Mouse (Mus musculus): ENCODE data around the gene Lrr1. TPM values are rescaled to one million over a fixed set of nuclear protein-coding genes. Genes with fewer than 3 reads are reported as not detected.

Lrr1 gene
- 22.6 and 26.2 TPM in 2 replicates for polyA plus RNA-seq (2015; fragmentation: Nextera tagmentation; extraction: Ambion mirVana)

GRCm38 (mm10) chr12:69168461-69169106 lies at the start of gene Lrr1:
Lrr1 (plus strand) TSS chr12:69168814.
- H3K4me3 ChIP-seq (replicated peaks), result peak within 1 kb of the TSS; percentile 89
- peak within 1 kb of the TSS; percentile 89 for H3K4me2 ChIP-seq
- peaks cover 15% of the 10 kb centered on the region for H3K36me3 ChIP-seq
- peak within 1 kb of the TSS; percentile 70 for H3K9ac ChIP-seq
- peak; percentile 96 for ATAC-seq (replicated peaks; ENCODE audit: low FRiP score)
- H3K27ac ChIP-seq, result peak within 1 kb of the TSS; percentile 86
- no peaks in the 10 kb centered on the region for H3K9me3 ChIP-seq (replicated peaks)
- H3K4me1 ChIP-seq, result peaks cover 17% of the 10 kb centered on the region
- under 1% methylated on average over 40 of the region's 40 CpGs for WGBS
- H3K27me3 ChIP-seq, result no peaks in the 10 kb centered on the region

- Histone ChIP-seq H3K9ac (no peak overlapping the region), H3K4me3 (replicated peaks) (no peak overlapping the region), H3K27me3 (no peaks in the 10 kb centered on the region), H3K27ac (no peak overlapping the region), H3K4me2 (no peak overlapping the region), H3K4me1 (no peaks in the 10 kb centered on the region), H3K9me3 (replicated peaks) (no peaks in the 10 kb centered on the region), H3K36me3 (no peaks in the 10 kb centered on the region)
- 87% methylated on average over 6 of the region's 6 CpGs for WGBS
- no peak for ATAC-seq (replicated peaks; ENCODE audit: low FRiP score)
Measured at GRCm38 (mm10) chr12:69119908-69120307, 48.7 kb upstream of the Lrr1 start.

- 91% methylated on average over 11 of the region's 11 CpGs for WGBS
- Histone ChIP-seq H3K27ac (no peak overlapping the region), H3K4me1 (no peaks in the 10 kb centered on the region), H3K36me3 (no peaks in the 10 kb centered on the region), H3K9me3 (replicated peaks) (no peaks in the 10 kb centered on the region), H3K27me3 (no peaks in the 10 kb centered on the region), H3K9ac (no peak overlapping the region), H3K4me2 (no peak overlapping the region), H3K4me3 (replicated peaks) (no peak overlapping the region)
- ATAC-seq (replicated peaks; ENCODE audit: low FRiP score), result no peak
Measured at GRCm38 (mm10) chr12:69122801-69123200, 45.8 kb upstream of the Lrr1 start.

GRCm38 (mm10) chr12:69125066-69125465 lies 43.5 kb upstream of the Lrr1 start:
- no peaks in the 10 kb centered on the region for H3K36me3 ChIP-seq
- no peak overlapping the region for H3K27ac ChIP-seq
- H3K4me1 ChIP-seq, result 0 out of 2 replicates have a peak, but pooled peaks cover 2% of the 10 kb centered on the region
- no peak overlapping the region for H3K4me2 ChIP-seq
- H3K9ac ChIP-seq, result no peak overlapping the region
- no peak for ATAC-seq (replicated peaks; ENCODE audit: low FRiP score)
- WGBS, result 79% methylated on average over 5 of the region's 5 CpGs
- no peaks in the 10 kb centered on the region for H3K9me3 ChIP-seq (replicated peaks)
- no peak overlapping the region for H3K4me3 ChIP-seq (replicated peaks)
- H3K27me3 ChIP-seq, result no peaks in the 10 kb centered on the region

GRCm38 (mm10) chr12:69127170-69127569 lies 41.4 kb upstream of the Lrr1 start:
- no peak for ATAC-seq (replicated peaks; ENCODE audit: low FRiP score)
- WGBS, result 90% methylated on average over 5 of the region's 5 CpGs
- Histone ChIP-seq H3K4me2 (no peak overlapping the region), H3K4me3 (replicated peaks) (no peak overlapping the region), H3K4me1 (0 out of 2 replicates have a peak, but pooled peaks cover 5% of the 10 kb centered on the region), H3K9me3 (replicated peaks) (no peaks in the 10 kb centered on the region), H3K36me3 (no peaks in the 10 kb centered on the region), H3K9ac (no peak overlapping the region), H3K27ac (no peak overlapping the region), H3K27me3 (no peaks in the 10 kb centered on the region)

GRCm38 (mm10) chr12:69127626-69128025 lies 41.0 kb upstream of the Lrr1 start:
- no peak overlapping the region for H3K27ac ChIP-seq

GRCm38 (mm10) chr12:69129634-69130310 lies 38.8 kb upstream of the Lrr1 start:
- Histone ChIP-seq H3K4me3 (replicated peaks) (no peak overlapping the region), H3K4me2 (peak overlapping the region; percentile 38), H3K27ac (no peak overlapping the region), H3K4me1 (0 out of 2 replicates have a peak, but pooled peaks cover 5% of the 10 kb centered on the region), H3K9ac (no peak overlapping the region), H3K36me3 (no peaks in the 10 kb centered on the region), H3K9me3 (replicated peaks) (no peaks in the 10 kb centered on the region), H3K27me3 (no peaks in the 10 kb centered on the region)
- ATAC-seq (replicated peaks; ENCODE audit: low FRiP score), result no peak
- 41% methylated on average over 18 of the region's 18 CpGs for WGBS

More at GRCm38 (mm10) chr12:69127626-69128025, 41.0 kb upstream of the Lrr1 start:
- Histone ChIP-seq H3K9ac (no peak overlapping the region), H3K9me3 (replicated peaks) (no peaks in the 10 kb centered on the region), H3K27me3 (no peaks in the 10 kb centered on the region), H3K4me1 (0 out of 2 replicates have a peak, but pooled peaks cover 5% of the 10 kb centered on the region), H3K4me2 (no peak overlapping the region), H3K4me3 (replicated peaks) (no peak overlapping the region), H3K36me3 (no peaks in the 10 kb centered on the region)
- ATAC-seq (replicated peaks; ENCODE audit: low FRiP score), result no peak
- WGBS, result 83% methylated on average over 3 of the region's 3 CpGs

GRCm38 (mm10) chr12:69130486-69130885 lies 38.1 kb upstream of the Lrr1 start:
- H3K36me3 ChIP-seq, result no peaks in the 10 kb centered on the region
- no peak overlapping the region for H3K4me3 ChIP-seq (replicated peaks)
- H3K27ac ChIP-seq, result no peak overlapping the region
- peak overlapping the region; percentile 38 for H3K4me2 ChIP-seq
- H3K4me1 ChIP-seq, result 0 out of 2 replicates have a peak, but pooled peaks cover 5% of the 10 kb centered on the region
- no peaks in the 10 kb centered on the region for H3K9me3 ChIP-seq (replicated peaks)
- WGBS, result 72% methylated on average over 12 of the region's 12 CpGs
- no peak for ATAC-seq (replicated peaks; ENCODE audit: low FRiP score)
- H3K27me3 ChIP-seq, result no peaks in the 10 kb centered on the region
- no peak overlapping the region for H3K9ac ChIP-seq

GRCm38 (mm10) chr12:69131267-69131666 lies 37.3 kb upstream of the Lrr1 start:
- H3K27ac ChIP-seq, result no peak overlapping the region
- H3K9ac ChIP-seq, result no peak overlapping the region
- no peaks in the 10 kb centered on the region for H3K27me3 ChIP-seq
- WGBS, result 85% methylated on average over 6 of the region's 6 CpGs
- 0 out of 2 replicates have a peak, but pooled peaks cover 5% of the 10 kb centered on the region for H3K4me1 ChIP-seq
- H3K9me3 ChIP-seq (replicated peaks), result no peaks in the 10 kb centered on the region
- no peak for ATAC-seq (replicated peaks; ENCODE audit: low FRiP score)
- H3K36me3 ChIP-seq, result no peaks in the 10 kb centered on the region
- H3K4me2 ChIP-seq, result no peak overlapping the region
- H3K4me3 ChIP-seq (replicated peaks), result no peak overlapping the region

GRCm38 (mm10) chr12:69131981-69132380 lies 36.6 kb upstream of the Lrr1 start:
- ATAC-seq (replicated peaks; ENCODE audit: low FRiP score), result no peak
- H3K4me2 ChIP-seq, result no peak overlapping the region
- no peaks in the 10 kb centered on the region for H3K27me3 ChIP-seq
- H3K9ac ChIP-seq, result no peak overlapping the region
- H3K36me3 ChIP-seq, result no peaks in the 10 kb centered on the region
- H3K27ac ChIP-seq, result no peak overlapping the region
- H3K9me3 ChIP-seq (replicated peaks), result no peaks in the 10 kb centered on the region
- 7% methylated on average over 10 of the region's 10 CpGs for WGBS
- 0 out of 2 replicates have a peak, but pooled peaks cover 5% of the 10 kb centered on the region for H3K4me1 ChIP-seq
- no peak overlapping the region for H3K4me3 ChIP-seq (replicated peaks)

GRCm38 (mm10) chr12:69139201-69139600 lies 29.4 kb upstream of the Lrr1 start:
- Histone ChIP-seq H3K4me2 (no peak overlapping the region), H3K4me3 (replicated peaks) (no peak overlapping the region), H3K9ac (no peak overlapping the region), H3K36me3 (no peaks in the 10 kb centered on the region), H3K27ac (no peak overlapping the region), H3K4me1 (no peaks in the 10 kb centered on the region), H3K9me3 (replicated peaks) (no peaks in the 10 kb centered on the region), H3K27me3 (no peaks in the 10 kb centered on the region)
- WGBS, result 89% methylated on average over 3 of the region's 3 CpGs
- ATAC-seq (replicated peaks; ENCODE audit: low FRiP score), result no peak

GRCm38 (mm10) chr12:69139841-69140240 lies 28.8 kb upstream of the Lrr1 start:
- H3K27ac ChIP-seq, result no peak overlapping the region

More at GRCm38 (mm10) chr12:69139841-69140240, 28.8 kb upstream of the Lrr1 start:
- Histone ChIP-seq H3K27me3 (no peaks in the 10 kb centered on the region), H3K36me3 (no peaks in the 10 kb centered on the region), H3K9ac (no peak overlapping the region), H3K4me3 (replicated peaks) (no peak overlapping the region), H3K9me3 (replicated peaks) (no peaks in the 10 kb centered on the region), H3K4me1 (no peaks in the 10 kb centered on the region), H3K4me2 (no peak overlapping the region)
- no peak for ATAC-seq (replicated peaks; ENCODE audit: low FRiP score)
- 89% methylated on average over 7 of the region's 7 CpGs for WGBS

All from kidney, embryonic 15.5 days (tissue).